Mouse (Mus musculus) forebrain, embryonic 14.5 days (tissue): Measurements from ENCODE around the gene Esrrg. TPM values are rescaled to one million over a fixed set of nuclear protein-coding genes. Genes with fewer than 3 reads are reported as not detected.

Experiments used
- ATAC-seq: fragments of 200-750 bp; cut with Nextera tagmentation; 2 replicates; pipeline ENCODE4 v1.8.0; 2017; ENCODE audit warnings: mild to moderate bottlenecking, moderate library complexity
- DNase-seq: peaks from one replicate; pipeline ENCODE4 v3.0.0-alpha.2; 2015; ENCODE audit warnings: low spot score
- H3K27ac ChIP-seq: fragments of 300-500 bp; sonication (generic); 2 replicates; pipeline ENCODE4 v1.5.1; 2014; ENCODE audit warnings: low read depth, mild to moderate bottlenecking, control low read depth, low read length, moderate library complexity
- H3K27me3 ChIP-seq: fragments of 300-500 bp; sonication (generic); replicated peaks from 2 replicates; pipeline ENCODE4 v1.6.1; 2014; ENCODE audit warnings: low read length, control low read depth, mixed read lengths; ENCODE audit not compliant: control insufficient read depth, insufficient read depth
- H3K36me3 ChIP-seq: fragments of 300-500 bp; sonication (generic); 2 replicates; pipeline ENCODE4 v1.6.1; 2014; ENCODE audit warnings: low read length, control low read depth; ENCODE audit not compliant: control insufficient read depth, insufficient read depth
- H3K4me1 ChIP-seq: fragments of 300-500 bp; sonication (generic); 2 replicates; pipeline ENCODE4 v1.6.1; 2014; ENCODE audit warnings: antibody characterized with exemption, low read length, control low read depth; ENCODE audit not compliant: control insufficient read depth, insufficient read depth
- H3K4me2 ChIP-seq: fragments of 300-500 bp; sonication (generic); 2 replicates; pipeline ENCODE4 v1.6.1; 2014; ENCODE audit warnings: mild to moderate bottlenecking, control low read depth, low read length
- H3K4me3 ChIP-seq: fragments of 300-500 bp; sonication (generic); 2 replicates; pipeline ENCODE4 v1.5.1; 2014; ENCODE audit warnings: low read depth, low read length, control low read depth
- H3K9ac ChIP-seq: fragments of 300-500 bp; sonication (generic); 2 replicates; pipeline ENCODE4 v1.6.1; 2014; ENCODE audit warnings: mild to moderate bottlenecking, low read length, control low read depth, moderate library complexity
- H3K9me3 ChIP-seq: fragments of 300-500 bp; sonication (generic); replicated peaks from 2 replicates; pipeline ENCODE4 v1.6.1; 2016; ENCODE audit warnings: low read length, control low read depth, mixed read lengths; ENCODE audit not compliant: control insufficient read depth
- WGBS: fragments of 180-500 bp; shearing (Covaris S2); extraction: QIAGEN DNeasy Blood & Tissue Kit; methylation state at CpG from one replicate; pipeline ENCODE4 v1.1.7; 2014; 5-methylcytosine and 5-hydroxymethylcytosine counted together
- polyA plus RNA-seq: library from polyadenylated mRNA; unstranded; fragments of >200 nt; fragmentation: Nextera tagmentation; extraction: Ambion mirVana; gene quantifications from 2 replicates; pipeline ENCODE4 v1.2.1, GENCODE M21; 2014

The Esrrg gene
- polyA plus RNA-seq, 1 experiment from 2014 or later, result 9.8 TPM

DNA sequence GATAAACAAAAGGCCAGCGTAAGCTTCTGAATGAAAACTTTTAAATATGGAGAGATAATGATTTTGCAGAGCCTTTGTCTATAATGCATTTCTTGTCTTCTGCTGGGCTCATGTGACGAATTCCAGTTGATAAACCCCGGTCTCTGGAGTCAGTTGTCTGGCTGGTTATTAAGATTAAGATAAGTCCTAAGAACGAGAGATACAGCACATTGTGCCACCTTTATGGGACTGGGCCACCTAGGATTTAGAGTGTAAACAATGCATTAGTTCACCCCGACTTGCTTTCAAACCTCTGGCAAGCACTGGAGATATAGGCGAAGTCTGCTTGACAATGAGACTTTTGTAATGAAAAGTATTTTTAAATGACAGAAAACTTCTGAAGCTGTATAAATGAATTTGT is 264.2 kb downstream of the Esrrg start:
- Histone ChIP-seq H3K4me1 (no peaks in the 10 kb centered on the region), H3K4me2 (no peak overlapping the region), H3K36me3 (no peaks in the 10 kb centered on the region), H3K27me3 (no peaks in the 10 kb centered on the region), H3K4me3 (no peak overlapping the region), H3K9ac (no peak overlapping the region), H3K27ac (no peak overlapping the region), H3K9me3 (no peaks in the 10 kb centered on the region)
- 60% methylated on average over 6 of the region's 6 CpGs for WGBS
- DNase-seq, result no peak
- no peak for ATAC-seq

DNA sequence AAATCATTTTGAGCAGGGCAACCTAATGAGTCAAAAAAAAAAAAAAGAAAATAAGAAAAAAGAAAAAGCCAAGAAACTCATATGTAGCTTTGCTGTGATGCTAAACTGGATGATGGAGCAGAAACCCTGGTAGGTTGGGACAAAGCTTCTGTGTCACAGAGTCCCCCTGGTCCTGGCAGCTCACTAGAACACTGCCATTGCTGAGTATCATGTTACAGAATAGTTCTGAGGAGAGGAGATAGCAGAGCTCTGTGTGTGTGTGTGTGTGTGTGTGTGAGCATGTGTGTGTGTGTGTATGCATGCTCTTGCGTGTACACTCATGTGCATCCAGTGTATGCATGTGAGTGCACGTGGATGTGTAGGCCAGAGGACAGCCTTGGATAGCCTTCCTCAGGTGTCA is 265.2 kb downstream of the Esrrg start:
- Histone ChIP-seq H3K9me3 (no peaks in the 10 kb centered on the region), H3K4me1 (no peaks in the 10 kb centered on the region), H3K9ac (no peak overlapping the region), H3K27me3 (no peaks in the 10 kb centered on the region), H3K36me3 (no peaks in the 10 kb centered on the region), H3K4me3 (no peak overlapping the region), H3K4me2 (no peak overlapping the region), H3K27ac (no peak overlapping the region)
- DNase-seq, result no peak
- WGBS, result 61% methylated on average over 2 of the region's 2 CpGs
- no peak for ATAC-seq

- no peaks in the 10 kb centered on the region for H3K4me1 ChIP-seq
- H3K36me3 ChIP-seq, result no peaks in the 10 kb centered on the region
- no peaks in the 10 kb centered on the region for H3K27me3 ChIP-seq
- WGBS, result 91% methylated on average over 6 of the region's 6 CpGs
- no peaks in the 10 kb centered on the region for H3K9me3 ChIP-seq
- DNase-seq (no peak), ATAC-seq (no peak)
- H3K4me3 ChIP-seq, result no peak overlapping the region
- H3K4me2 ChIP-seq, result no peak overlapping the region
- no peak overlapping the region for H3K9ac ChIP-seq
- no peak overlapping the region for H3K27ac ChIP-seq
Measured at GRCm38 (mm10) chr1:187887270-187887669, 278.7 kb downstream of the Esrrg start.

DNA sequence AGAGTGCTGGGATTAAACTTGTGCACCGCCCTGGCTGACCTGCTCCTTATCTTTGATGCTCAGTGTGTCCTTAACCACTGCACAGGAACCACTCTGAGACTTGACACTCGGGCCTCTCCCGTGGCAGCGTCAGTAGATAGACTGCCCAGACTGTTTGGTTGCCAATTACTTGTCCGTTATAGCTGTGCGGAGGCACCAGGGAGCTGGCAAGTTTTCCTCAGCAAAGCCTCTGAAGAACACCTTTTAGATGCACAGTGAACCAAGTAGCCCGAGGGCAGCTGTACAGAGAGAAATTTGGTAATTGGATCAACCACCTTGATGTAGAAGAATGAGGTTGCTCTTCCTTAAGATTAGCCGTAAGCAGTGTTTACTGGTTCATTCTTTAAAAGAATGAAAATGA is 279.6 kb downstream of the Esrrg start:
- Histone ChIP-seq H3K9me3 (no peaks in the 10 kb centered on the region), H3K36me3 (no peaks in the 10 kb centered on the region), H3K9ac (no peak overlapping the region), H3K4me3 (no peak overlapping the region), H3K27ac (no peak overlapping the region), H3K27me3 (no peaks in the 10 kb centered on the region), H3K4me2 (no peak overlapping the region), H3K4me1 (no peaks in the 10 kb centered on the region)
- WGBS, result 30% methylated on average over 8 of the region's 8 CpGs
- peak; percentile 15 for DNase-seq
- no peak for ATAC-seq

DNA sequence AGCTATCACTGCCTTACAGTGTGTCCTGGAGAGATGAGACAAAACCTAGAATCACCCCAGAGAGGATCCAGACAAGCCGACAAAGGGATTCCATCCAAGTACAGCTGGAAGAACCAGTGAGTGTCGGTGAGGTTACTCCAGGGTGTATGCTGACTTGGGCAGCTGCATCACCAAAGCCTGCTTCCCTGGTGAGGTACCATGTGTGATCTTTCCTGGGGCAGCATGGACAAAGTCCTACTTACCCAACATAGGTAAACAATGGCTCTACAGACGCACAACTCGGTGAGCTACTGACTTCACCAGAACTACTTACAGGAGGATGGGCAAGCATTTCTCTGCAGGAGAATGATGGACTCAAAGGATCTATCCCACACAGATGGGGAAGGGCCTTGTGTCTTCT is 280.5 kb downstream of the Esrrg start:
- DNase-seq (no peak), ATAC-seq (no peak)
- Histone ChIP-seq H3K36me3 (no peaks in the 10 kb centered on the region), H3K9me3 (no peaks in the 10 kb centered on the region), H3K9ac (no peak overlapping the region), H3K4me1 (no peaks in the 10 kb centered on the region), H3K27me3 (no peaks in the 10 kb centered on the region), H3K4me2 (no peak overlapping the region), H3K4me3 (no peak overlapping the region), H3K27ac (no peak overlapping the region)
- WGBS, result 92% methylated on average over 4 of the region's 4 CpGs

DNA sequence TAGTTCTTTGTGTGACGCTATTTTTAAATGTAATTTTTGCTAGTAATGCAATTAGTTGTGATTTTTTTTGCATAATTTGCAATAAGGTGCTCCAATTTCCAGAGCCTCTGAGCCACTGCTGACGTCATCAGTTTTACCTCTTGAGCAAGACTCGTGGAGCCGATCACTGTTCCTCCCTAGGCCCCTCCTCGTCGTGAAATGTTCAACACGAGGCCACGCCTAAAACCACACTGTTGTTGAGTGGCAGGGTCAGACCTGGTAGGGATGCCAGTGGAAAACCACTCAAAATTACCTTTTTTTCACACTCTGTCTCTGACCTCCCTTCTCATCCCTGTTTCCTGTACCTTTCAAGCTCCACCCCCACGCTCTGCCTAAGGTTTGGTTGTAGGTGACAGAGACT is 282.7 kb downstream of the Esrrg start:
- Histone ChIP-seq H3K27me3 (no peaks in the 10 kb centered on the region), H3K9me3 (no peaks in the 10 kb centered on the region), H3K4me3 (no peak overlapping the region), H3K4me2 (no peak overlapping the region), H3K36me3 (no peaks in the 10 kb centered on the region), H3K4me1 (no peaks in the 10 kb centered on the region), H3K9ac (no peak overlapping the region), H3K27ac (no peak overlapping the region)
- 85% methylated on average over 9 of the region's 9 CpGs for WGBS
- DNase-seq (no peak), ATAC-seq (no peak)

GRCm38 (mm10) chr1:187895459-187895858 is 286.9 kb downstream of the Esrrg start:
- Histone ChIP-seq H3K36me3 (no peaks in the 10 kb centered on the region), H3K4me2 (no peak overlapping the region), H3K4me3 (no peak overlapping the region), H3K9me3 (no peaks in the 10 kb centered on the region), H3K4me1 (no peaks in the 10 kb centered on the region), H3K27ac (no peak overlapping the region), H3K27me3 (no peaks in the 10 kb centered on the region), H3K9ac (no peak overlapping the region)
- WGBS, result 69% methylated on average over 1 of the region's 1 CpGs
- no peak for ATAC-seq
- no peak for DNase-seq

- no peaks in the 10 kb centered on the region for H3K27me3 ChIP-seq
- no peak for ATAC-seq
- no peaks in the 10 kb centered on the region for H3K4me1 ChIP-seq
- H3K27ac ChIP-seq, result no peak overlapping the region
- H3K36me3 ChIP-seq, result no peaks in the 10 kb centered on the region
- H3K4me2 ChIP-seq, result no peak overlapping the region
- no peak for DNase-seq
- H3K4me3 ChIP-seq, result no peak overlapping the region
- no peak overlapping the region for H3K9ac ChIP-seq
- H3K9me3 ChIP-seq, result no peaks in the 10 kb centered on the region
- 80% methylated on average over 3 of the region's 3 CpGs for WGBS
Measured at GRCm38 (mm10) chr1:187896291-187896690, 287.7 kb downstream of the Esrrg start.

DNA sequence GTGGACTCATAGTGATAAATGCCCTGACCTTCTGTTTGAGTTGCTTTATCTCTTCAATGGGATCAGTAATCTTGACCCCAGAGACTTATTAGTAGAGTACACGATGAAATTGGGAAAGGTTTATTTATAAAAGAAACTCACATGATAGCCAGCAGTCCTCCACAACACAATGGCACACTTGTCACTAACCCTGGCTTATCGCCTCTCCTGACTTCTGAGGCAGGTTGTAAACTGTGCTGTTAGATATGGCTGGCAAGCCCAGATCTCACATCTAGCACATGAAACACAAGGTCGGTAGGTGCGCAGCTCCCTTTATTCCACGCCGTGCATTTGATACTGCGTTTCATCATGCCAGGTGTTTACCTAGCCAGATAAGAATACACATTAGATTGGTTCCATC is 288.3 kb downstream of the Esrrg start:
- DNase-seq, result no peak
- H3K4me1 ChIP-seq, result no peaks in the 10 kb centered on the region
- H3K27me3 ChIP-seq, result no peaks in the 10 kb centered on the region
- WGBS, result 95% methylated on average over 7 of the region's 7 CpGs
- no peaks in the 10 kb centered on the region for H3K36me3 ChIP-seq
- H3K27ac ChIP-seq, result no peak overlapping the region
- H3K4me3 ChIP-seq, result no peak overlapping the region
- no peaks in the 10 kb centered on the region for H3K9me3 ChIP-seq
- no peak overlapping the region for H3K9ac ChIP-seq
- no peak overlapping the region for H3K4me2 ChIP-seq
- no peak for ATAC-seq

- H3K9me3 ChIP-seq, result no peaks in the 10 kb centered on the region
- no peak overlapping the region for H3K27ac ChIP-seq
- no peaks in the 10 kb centered on the region for H3K27me3 ChIP-seq
- no peak overlapping the region for H3K4me3 ChIP-seq
- no peaks in the 10 kb centered on the region for H3K4me1 ChIP-seq
- DNase-seq (no peak), ATAC-seq (no peak)
- WGBS, result 69% methylated on average over 4 of the region's 4 CpGs
- H3K9ac ChIP-seq, result no peak overlapping the region
- no peaks in the 10 kb centered on the region for H3K36me3 ChIP-seq
- no peak overlapping the region for H3K4me2 ChIP-seq
Measured at GRCm38 (mm10) chr1:187899541-187899940, 290.9 kb downstream of the Esrrg start.
